Mouse (Mus musculus) lung, postnatal 0 days (tissue): Measurements from ENCODE around the gene Resp18.
A peak's percentile ranks its signal among the peaks of the same experiment; 100 is the strongest.

Experiments
- CTCF ChIP-seq: IDR thresholded peaks from 2 replicates; pipeline ENCODE4 v1.5.1; 2016; ENCODE audit warnings: antibody characterized with exemption, mild to moderate bottlenecking
- EP300 ChIP-seq: IDR thresholded peaks from 2 replicates; pipeline ENCODE4 v1.6.1; 2016; ENCODE audit warnings: antibody characterized with exemption, mild to moderate bottlenecking, control low read depth

DNA sequence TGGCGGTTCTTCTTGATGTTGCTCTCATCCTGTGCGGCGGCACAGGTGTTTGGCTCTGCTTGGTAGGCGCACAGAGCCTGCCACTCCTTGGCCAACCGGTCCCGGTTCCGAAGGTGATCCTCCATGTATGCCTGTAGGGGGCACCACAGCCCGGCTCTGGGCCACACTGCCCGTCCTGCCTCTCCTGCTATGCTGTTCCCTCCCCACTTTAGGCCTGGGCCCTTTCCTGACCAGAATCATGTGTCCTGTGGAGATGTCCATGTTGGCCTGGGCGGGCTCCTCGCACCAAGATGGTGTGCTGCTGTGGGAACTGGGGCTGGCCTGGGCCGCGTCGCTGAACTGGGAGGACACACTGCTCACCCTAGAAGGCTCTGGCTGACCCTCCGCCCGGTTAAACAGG lies 25.2 kb downstream of the Resp18 start:
- TF ChIP-seq CTCF (peak; percentile 14; the same call in 1 of the 2 replicates), EP300 (no peak)
